Comparison of ENCODE assay signal across 6 mouse cellular contexts in genomic region chr5:135483865-135484264, GRCm38 (mm10).
DNase-seq lines count a peak whose midpoint lies in the region; TF ChIP-seq lines count a peak whose summit lies in the region.
"Not testable (repeated sequence)": the region's sequence is repeated elsewhere in the genome, so short reads cannot be mapped to it uniquely, and the experiment has no call there.

No protein-coding gene starts in this region.

- H3K27ac ChIP-seq in CH12.LX (ENCODE audit: insufficient read depth, low read depth): not testable (repeated sequence)

- H3K9me3 ChIP-seq in CH12.LX (replicated peaks; ENCODE audit: low read length): peaks cover 11% of the 10 kb centered on the region

- peaks cover 11% of the 10 kb centered on the region for H3K27me3 ChIP-seq in CH12.LX (replicated peaks)
- H3K27me3 ChIP-seq in splenic B cell, adult 2 months (ENCODE audit: control insufficient read depth, insufficient read depth, low read length, poor library complexity, severe bottlenecking): not testable (repeated sequence)

- not testable (repeated sequence) for TF ChIP-seq EP300 in CH12.LX (IDR thresholded peaks at IDR 0.05; ENCODE audit: low read length)

- in situ Hi-C loops in CH12.LX (cut with MboI; ENCODE audit: low pct_ligation_motif_present, low pct_unique_long_range_greater_than_20kb, low sequenced_read_pairs): not testable (repeated sequence)

- not testable (repeated sequence) for H3K79me2 ChIP-seq in CH12.LX (replicated peaks; ENCODE audit: control insufficient read depth, extremely low read depth, insufficient read depth, poor library complexity, severe bottlenecking)

- H3K4me3 ChIP-seq in CH12.LX (replicated peaks in 1 of 3; ENCODE audit: low read depth in 2 of 3, low read length in 2 of 3, poor library complexity in 1 of 3): not testable (repeated sequence)

- H3K9ac ChIP-seq in CH12.LX (ENCODE audit: insufficient read depth, low read depth): not testable (repeated sequence)

- not testable (repeated sequence) for TF ChIP-seq POLR2A in CH12.LX (IDR thresholded peaks at IDR 0.05; ENCODE audit: low read depth, low read length)

- not testable (repeated sequence) for H3K4me2 ChIP-seq in CH12.LX (ENCODE audit: insufficient read depth, low read depth, poor library complexity, severe bottlenecking)

- dilution Hi-C loops in CH12.LX (cut with MboI; ENCODE audit: extremely low pct_ligation_motif_present, extremely low pct_unique_long_range_greater_than_20kb, low sequenced_read_pairs): not testable (repeated sequence)

- TF ChIP-seq CTCF in CH12.LX (conservative IDR thresholded peaks at IDR 0.05 in 1 of 2, IDR thresholded peaks at IDR 0.05 in 1 of 2; ENCODE audit: low read depth in 2 of 2, low read length in 2 of 2): not testable (repeated sequence)

- not testable (repeated sequence) for H3K36me3 ChIP-seq in CH12.LX (replicated peaks in 1 of 2; ENCODE audit: control insufficient read depth in 1 of 2, insufficient read depth in 1 of 2, low read length in 1 of 2); splenic B cell, adult 2 months (ENCODE audit: control insufficient read depth, insufficient read depth, low read length, poor library complexity, severe bottlenecking)

- DNase-seq in A20 (ENCODE audit: low read depth, low spot score): peak; percentile 47
- DNase-seq in CH12.LX (ENCODE audit: extremely low read depth): peak; percentile 68
- peak; percentile 37 for DNase-seq in NIH3T3 (ENCODE audit: low read depth)
- DNase-seq in cerebellum, postnatal 10 days: peak; percentile 26 to 36
- peak; percentile 3 for DNase-seq in gastrocnemius, postnatal 25 days
- peak; percentile 67 for DNase-seq in splenic B cell, adult 2 months (ENCODE audit: low read depth, low spot score)

- H3K4me1 ChIP-seq in CH12.LX (ENCODE audit: control insufficient read depth in 1 of 2, insufficient read depth in 2 of 2): peaks cover 7 to 19% of the 10 kb centered on the region in 2 experiments

- TF ChIP-seq RAD21 in CH12.LX (IDR thresholded peaks at IDR 0.05; ENCODE audit: low read depth, low read length): not testable (repeated sequence)

Comparison
In these comparisons a context has a peak if more than half of its experiments do, and no peak if none do; other contexts are left out.
1. DNase-seq: peak in every context shown above with its lines; median percentile 68 in CH12.LX; 67 in splenic B cell, adult 2 months; 47 in A20; 37 in NIH3T3; 31 in cerebellum, postnatal 10 days; 3 in gastrocnemius, postnatal 25 days.